Mouse (Mus musculus): ENCODE data around the gene Kcnk3.

Kcnk3 gene

DNA sequence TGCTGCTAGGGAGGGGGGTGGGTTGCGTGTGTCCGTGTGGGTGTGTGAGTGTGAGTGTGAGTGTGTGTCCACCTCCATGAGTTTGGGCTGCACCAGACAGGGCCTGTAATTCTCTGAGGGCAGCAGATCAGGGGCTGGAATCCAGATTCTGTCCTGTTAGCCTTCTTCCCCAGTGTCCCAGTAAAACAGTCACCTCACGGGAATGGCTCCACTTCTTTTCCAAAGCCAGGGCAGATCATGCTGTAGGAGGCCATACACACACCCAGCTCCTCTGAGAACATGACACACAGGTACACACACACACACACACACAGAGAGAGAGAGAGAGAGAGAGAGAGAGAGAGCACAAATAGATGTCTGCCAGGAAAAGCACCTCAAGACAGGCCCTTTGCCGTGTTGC lies 1.1 kb downstream of the Kcnk3 start:
- no peak for DNase-seq

DNA sequence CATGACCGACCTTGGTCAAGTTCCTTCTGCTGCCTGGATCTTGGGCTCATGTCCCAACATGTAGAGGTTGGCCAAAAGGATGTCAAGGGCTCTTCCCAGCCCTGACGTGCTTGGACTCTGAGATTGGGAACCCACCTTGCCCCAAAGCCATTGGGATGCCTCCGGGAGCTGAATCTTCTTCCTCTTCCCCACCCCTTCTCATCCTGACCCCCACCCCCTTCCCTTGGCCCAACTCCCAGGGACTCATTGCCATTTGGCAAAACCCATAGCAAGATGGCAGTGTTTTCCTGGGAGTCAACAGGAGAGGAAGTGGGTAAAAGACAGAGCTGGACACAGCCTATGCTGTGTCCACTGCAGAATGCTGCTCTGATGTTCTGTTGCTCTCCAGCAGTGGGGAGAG lies 1.6 kb downstream of the Kcnk3 start:
- DNase-seq = no peak

DNA sequence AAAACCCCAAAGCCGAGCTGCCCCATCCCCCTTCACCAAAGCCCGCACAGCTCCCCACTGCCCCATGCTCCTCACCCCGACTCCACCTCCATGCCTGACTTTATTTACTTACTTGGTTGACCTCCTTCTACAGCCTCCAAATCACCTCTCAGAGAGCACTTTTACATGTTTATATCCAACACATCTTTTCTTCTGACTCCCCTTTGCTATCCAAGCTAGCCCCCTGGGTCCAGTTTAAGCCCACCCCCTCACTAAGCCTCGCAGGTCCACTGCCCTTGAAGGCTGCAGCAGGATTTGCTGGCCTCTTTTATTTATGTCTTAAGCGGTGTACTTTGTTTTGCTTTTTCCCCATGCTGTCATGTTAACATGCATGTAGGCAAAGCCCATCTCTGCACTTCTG lies 2.3 kb downstream of the Kcnk3 start:
- no peak for DNase-seq

DNA sequence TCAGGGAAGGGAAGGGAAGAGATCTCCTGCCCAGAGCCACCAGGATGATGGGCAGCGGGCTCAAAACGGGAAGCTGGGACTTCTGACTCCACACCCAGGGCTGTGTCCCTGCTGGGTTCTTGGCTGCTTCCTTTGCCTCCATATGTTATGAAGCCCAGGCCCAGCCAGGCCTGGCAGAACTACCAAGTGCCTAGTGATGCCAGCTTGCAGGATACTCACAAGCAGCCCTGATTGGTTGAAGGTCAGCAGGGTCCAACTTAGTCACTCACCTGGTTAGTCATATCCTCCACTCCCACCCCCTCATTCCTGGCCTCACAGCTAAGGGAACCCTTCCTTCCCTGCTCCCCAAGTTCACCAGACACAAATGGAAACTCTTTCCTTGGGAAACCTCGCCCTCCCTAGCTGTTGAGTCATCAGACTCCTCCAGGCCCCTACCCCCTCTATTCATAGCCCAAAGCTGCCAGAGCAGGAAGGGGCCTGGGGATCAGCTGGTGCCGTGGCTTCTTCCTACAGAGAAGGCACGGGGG lies 3.3 kb downstream of the Kcnk3 start:
- DNase-seq = no peak

DNA sequence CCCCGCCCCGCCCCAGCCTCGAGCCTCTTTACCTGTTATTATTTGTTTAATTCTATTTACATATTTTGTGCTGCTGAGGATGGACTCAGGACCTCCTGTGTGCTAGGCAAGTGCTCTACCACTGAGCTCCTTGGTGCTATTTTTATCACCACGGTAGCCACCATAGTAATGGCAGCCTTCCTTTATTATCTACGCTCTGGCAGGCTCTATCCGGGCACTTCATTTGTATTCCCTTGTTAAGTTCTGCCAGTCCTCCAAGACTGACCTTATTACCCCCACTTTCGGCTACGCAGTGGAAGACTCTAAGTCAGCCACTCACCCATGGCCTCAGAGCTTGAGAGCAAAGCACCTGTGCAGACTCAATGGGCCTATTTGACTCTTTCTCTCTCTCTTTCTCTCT lies 3.8 kb downstream of the Kcnk3 start:
- no peak for DNase-seq

DNA sequence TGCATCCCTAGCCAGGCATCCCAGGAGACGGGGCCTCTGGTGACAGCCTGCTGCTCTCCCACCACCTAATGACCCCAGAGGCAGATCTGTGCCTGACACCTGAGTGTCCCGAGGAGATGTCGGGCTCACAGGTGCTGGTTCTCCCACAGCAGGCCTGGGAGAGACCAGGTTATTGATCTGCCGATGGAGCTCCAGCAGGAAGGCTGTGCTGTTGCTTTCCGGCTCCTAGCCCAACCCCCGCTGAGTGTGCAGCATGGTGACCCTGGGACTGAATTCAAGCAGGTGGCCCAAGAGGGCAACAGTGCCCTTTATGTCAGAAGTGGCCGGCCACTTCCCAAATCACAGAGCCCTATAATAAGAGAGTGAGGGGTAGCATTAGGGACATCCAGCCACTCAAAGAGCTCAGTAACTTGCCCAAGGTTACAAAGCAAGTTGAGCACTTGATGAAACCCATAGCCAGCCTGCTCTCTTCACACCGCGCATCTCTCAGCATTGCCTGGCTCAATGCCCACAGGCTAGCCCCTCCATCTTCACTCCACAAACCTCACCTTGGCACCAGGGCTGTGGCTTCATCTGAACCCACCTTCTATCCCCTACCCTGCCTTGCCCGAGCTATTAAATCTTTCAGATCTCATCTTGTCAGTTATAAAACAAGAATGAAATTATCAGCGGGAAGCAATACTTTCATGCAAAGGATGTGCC lies 4.5 kb downstream of the Kcnk3 start:
- DNase-seq = no peak

DNA sequence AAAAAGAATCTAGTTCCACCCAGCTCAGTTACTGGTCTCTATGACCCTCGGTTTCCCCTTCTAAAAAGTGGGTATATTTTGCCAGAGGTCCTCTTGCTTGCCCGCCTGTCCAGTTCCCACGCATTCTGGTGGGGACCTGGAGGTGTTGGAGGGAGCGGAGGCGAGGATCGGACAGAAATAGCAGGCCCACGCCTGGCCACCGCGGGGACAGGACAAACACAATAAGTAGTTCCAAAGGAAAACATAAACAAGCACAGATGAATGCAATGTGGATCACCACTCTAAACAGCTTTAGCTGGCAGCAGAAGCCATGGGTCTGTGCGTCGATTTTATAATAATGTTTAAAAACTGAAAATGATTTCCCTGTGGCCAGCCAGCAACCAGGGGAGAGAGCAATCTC lies 5.4 kb downstream of the Kcnk3 start:
- DNase-seq = no peak

DNA sequence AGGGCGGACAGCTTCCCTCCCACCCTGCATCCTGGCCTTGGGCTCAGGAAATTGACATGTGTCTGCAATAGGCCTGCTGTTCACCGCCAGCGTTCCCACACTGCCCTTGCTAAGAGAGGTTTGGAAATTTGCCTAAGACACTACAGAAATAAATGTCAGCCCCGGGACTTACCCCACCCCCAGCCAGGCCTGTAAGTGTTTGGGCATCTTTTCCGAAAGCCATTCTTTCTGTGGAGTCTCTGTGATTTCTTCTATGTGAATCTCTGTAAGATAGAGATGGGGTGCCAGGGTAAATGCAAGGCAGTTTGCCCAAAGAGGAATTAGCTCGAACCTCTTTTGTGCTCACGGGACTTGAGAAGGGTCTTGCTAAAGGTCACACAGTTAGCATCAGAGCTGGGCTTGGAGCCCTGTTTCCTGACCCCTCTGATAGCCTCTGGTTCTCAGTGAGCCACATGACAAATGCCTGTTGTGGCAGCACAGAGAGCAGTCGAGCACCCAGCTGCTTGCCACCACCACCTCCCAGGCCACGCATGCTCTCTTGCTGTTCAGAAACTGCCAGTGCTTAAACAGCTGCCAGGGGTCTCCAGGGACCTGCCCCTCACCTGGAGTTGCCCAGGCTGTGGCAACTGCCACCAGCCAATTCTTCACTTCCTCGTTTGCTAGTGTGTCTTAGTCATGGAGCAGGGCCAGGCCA lies 6.0 kb downstream of the Kcnk3 start:
- DNase-seq = no peak

DNA sequence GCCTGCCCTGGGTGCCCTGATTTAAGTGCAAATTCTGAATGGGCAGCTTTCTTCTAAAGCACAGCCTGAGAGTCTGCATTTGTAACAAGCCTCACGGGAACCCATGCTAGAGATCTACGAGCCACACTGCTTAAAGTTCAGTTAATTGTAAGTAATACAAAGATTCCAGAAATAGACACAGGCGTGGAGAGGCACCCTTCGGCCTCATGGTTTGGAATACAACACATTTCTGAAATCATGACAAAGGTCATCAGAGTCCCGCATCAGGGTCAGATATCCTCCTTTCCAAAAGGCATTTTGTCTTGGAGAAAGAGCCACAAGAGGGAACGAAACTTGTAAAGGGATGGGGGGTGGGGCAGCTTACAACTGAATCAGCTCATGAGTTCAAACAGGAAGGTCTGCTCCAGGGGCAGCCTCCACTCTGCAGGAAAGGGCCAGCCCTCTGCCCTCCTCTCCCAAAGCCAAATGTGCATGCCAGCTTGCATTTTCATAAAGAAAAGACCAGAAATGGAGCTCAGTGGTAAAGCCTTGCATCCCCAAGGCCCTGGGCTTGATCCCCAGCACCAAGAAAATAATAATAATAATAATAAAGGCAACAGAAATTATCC lies 7.1 kb downstream of the Kcnk3 start:
- DNase-seq = no peak

DNA sequence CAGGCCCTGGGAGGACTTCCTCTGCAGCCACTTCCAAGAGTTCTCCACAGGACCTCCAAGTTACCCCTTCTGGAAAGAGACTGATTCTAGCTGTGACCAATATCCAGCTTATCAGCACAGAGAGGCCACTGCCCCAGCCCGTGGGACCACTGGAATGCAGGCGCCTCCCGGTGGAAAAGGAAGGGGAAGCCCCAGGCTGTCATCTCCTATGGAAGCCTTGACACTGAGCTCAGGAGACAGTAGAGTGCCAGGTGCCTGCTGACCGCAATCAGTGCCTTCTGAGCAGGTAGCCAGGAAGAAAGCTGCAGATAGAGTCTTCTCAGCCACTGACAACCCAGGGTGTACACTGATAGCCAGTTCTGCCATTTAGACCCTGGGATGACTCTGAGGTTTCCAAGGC lies 13.4 kb downstream of the Kcnk3 start:
- DNase-seq = no peak

DNA sequence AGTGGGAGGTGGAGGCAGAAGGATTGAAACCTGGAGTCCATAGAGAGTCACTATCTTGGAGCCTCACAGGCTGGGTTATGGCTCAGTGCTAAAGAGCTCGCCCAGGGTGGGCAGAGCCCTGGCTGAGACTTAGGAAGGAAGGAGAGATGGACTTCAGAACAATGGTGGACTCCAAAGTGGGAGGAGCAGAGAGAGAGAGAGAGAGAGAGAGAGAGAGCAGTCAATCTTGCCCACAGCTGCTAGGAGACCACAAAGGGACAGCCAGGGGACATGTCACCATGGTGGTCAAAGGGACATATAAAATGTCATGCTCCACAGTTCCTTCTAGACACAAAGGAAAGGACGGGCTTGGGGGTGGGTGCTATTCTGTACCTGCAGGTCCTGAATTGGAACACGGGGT lies 15.3 kb downstream of the Kcnk3 start:
- DNase-seq = no peak

DNA sequence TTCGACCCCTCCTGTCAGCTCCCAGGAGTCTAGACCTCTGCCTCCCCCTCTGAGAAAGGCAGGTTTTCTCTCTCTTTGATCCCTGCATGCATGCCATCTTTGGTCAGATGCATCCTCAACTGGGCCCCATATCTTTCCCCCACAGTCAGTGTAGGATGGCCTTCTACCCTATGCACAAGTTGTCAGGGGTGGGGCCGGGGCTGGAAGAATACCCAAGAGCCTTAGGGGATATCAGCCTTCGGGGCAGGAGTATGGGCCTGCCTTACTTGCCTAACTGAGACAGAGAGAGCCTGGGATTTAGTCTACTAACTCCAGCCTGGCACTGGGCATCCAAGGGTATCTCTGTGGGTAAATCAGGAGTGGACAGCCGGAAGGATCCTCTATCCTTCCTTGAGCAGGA lies 16.0 kb downstream of the Kcnk3 start:
- no peak for DNase-seq

DNA sequence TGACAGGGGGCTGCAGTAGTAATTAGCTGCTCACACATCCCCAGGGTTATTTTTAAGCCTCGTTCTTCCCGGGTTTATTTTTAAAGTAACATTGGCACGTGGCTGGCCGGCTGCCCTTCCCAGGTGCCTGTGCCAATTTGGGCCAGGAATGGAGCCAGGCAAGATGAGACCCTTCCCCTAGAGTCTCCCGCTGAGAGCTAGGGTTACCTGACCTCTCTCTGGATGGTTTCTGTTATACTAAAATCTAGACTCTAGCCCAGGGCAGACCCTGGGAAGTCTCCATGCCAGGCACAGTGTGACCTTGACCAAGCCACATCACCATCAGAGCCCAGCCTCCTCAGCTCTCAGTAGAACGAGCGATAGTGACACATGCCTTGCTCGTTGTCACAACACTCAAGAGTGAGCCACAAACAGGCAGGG lies 16.8 kb downstream of the Kcnk3 start:
- DNase-seq = no peak

DNA sequence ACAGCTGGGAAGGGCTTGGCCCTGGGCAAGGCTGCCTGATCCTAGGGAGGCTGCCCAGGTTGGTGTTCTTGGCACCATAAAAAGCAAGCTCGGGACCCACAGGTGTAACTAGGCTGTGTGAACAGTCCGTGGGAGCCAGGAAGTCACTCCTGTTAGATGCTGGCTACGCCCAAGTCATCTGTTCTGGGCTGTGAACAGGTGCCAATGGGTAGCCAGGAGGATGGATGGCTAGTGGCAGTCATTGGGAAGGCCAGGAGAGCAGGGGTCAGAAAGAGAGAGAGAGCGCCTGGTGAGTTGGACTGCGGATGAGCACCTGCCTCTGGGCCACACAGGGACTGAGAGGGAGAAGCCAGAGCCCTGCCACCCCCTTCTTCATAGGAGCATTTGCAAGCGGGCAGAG lies 17.7 kb downstream of the Kcnk3 start:
- DNase-seq = no peak

DNA sequence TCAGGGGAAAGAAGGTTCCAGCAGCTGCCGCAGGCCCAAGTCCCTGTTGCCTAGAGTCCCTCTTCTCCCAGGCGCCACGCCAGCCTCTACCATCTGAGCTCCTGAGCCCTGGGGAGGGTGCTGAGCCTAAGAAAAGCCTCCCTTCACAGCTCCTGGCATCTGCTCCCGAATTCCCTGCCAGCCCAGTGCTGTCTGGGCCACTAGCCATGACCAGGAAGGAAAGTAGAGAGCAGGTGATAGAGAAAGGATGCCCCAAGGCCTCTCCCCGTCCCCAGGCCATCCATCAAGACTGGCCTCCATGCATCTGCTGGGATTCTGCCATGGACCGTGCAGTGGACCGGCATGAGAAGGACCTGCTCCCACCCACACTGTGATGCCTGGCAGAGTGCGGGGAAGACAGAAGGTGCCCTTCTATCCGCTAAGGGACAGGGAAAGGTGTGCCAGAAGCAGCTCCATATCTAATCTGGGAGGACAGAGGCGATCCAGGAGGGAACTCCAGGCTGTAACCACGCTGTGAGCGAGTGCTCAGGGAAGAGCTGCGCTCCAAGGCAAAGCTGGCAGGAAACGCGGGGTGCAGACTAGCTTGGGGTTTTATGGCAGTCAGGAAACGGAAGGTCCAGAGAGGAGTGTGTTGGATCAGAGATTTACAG lies 18.6 kb downstream of the Kcnk3 start:
- DNase-seq = no peak

DNA sequence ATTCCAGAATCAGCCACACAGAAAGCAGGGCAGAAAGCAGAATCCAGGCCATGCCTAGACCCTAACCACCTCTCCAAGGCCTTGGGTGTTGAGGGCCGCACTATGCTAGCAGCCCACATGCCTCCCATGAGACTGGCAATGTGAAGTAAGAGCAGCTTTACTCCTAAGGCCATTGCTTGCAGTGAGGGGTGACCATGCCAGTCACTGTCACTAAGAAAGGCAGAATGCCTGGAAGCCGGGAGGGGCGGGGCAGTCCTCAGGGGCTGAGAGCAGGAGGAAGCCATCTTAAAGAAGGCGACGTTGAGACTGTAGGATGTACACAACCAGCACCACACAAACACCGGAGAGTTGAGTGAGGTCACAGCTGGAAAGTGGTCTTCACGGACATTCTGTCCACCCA lies 21.1 kb downstream of the Kcnk3 start:
- DNase-seq = no peak

DNA sequence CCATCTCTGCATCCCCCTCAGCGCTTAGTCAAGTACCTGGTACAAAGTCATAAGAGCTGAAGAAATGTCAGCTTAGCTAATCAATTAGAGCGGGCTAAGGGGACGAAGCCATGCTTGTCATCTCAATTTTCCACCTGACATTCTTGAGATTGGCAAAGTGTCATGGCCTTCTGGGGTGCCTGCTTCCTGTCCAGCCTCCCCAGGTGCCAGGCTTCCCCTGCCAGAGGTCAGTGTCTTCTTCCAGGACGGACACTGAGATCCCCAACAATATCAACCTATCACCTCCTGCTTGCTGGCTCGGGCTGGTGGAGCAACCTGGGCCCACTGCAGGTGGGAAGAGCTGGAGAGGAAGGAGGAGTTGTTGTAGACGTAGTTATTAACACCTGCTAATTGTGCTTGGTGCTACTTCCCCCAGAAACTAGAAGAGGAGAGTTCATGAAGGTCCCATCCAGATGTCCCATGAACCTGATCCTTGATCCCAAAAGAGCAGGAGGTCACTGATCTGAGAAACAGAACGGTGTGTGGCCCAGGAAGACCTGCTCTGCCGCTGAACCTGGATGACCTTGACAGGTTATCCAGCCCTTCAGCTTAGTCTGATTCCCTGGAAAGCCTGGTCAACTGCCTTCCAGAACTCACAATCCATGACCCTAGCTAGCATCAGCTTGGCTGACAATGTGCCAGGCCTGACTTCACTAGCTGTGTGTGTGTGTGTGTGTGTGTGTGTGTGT lies 22.1 kb downstream of the Kcnk3 start:
- DNase-seq = no peak

DNA sequence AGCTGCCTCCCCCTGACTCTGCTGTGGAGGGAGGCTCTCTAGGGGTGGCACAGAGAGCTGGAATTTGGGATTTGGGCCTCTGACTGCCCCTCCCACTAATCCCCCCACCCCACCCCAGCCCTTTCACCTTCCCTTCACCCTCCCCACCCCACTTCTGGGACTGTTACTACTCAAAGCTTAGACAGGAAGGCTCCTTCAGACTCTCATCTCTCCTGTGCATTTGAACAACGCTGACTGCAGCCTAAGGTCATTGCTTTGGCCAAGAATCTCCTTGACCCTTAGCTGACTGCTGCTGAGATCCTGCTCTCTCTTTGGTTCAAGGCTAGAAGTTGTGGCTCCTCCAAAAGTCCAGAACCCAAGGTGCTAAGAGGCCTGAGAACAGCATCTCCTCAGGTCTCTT lies 23.1 kb downstream of the Kcnk3 start:
- DNase-seq = no peak

DNA sequence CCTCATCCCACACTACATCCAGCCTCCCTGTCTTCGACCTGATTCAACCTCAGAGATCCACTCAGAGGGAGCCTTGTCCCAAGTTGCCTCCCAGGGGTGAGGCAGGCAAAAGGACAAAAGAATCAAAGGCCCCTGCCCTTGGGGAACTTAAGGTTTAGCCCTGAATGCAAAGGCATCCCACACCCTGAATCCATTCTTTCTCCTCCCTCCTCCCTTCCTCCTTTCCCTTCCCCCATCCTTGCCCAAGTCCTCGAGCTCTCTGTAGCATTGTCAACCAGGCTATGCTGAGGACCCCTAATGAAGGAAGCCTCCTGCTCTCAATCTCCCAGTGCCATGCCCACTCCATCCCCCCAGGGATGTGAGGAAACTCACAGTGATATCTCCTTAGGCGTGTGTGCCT lies 23.7 kb downstream of the Kcnk3 start:
- DNase-seq = no peak

DNA sequence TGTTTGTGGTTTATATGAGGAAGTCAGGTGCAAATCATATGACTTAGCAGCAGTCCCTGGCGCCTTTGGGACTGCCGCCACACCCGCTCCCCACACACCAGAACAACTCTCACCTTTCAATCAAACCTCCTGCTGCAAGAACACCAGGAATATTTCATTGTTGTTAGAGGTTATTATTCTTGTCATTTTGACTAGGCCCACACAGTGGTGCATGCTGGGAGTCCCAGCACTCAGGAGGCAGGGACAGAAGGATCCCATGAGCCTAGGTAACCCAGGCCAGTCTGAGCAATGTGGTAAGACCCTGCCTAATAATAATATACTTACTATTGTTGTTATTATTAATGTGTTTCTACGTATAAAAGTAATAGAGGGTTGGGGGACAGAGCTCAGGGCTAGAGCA lies 24.6 kb downstream of the Kcnk3 start:
- DNase-seq = no peak

DNA sequence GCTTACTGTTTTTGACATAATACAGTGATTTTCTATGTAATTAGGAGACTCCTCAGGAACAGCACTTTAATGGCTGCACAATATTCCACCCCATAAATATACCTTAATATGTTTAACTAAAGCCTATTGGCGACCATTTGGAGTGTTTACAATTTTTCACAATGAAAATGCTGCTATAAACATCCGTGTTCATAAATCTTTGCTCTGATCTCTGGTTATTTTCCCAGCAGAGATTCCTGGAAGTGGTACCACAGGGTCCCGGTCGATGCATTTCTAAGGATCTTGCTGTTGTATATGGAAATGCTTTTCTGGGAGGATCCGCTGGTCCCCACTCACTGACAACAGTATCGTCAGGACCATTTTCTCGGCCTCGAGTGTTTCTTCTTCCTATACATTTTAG lies 25.3 kb downstream of the Kcnk3 start:
- no peak for DNase-seq

DNA sequence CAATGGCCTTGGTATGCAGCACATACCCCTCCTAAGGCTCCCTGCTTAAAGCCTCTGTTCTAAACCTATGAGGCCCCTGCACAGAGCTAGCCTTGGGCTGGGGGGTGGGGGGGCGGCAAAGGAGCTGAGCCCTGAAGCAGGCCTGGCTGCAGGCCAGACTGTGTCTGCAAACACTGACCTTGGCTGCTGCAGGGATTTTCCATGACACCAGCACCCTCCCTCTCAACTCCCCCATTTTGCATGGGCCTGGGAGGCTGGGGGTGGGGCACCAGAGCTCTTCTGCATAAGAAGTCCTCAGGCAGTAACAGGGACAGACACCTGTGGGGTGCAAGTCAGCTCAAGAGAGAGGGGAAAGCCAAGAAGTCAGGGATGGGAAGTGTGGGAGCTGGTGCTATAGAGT lies 26.3 kb downstream of the Kcnk3 start:
- no peak for DNase-seq

DNA sequence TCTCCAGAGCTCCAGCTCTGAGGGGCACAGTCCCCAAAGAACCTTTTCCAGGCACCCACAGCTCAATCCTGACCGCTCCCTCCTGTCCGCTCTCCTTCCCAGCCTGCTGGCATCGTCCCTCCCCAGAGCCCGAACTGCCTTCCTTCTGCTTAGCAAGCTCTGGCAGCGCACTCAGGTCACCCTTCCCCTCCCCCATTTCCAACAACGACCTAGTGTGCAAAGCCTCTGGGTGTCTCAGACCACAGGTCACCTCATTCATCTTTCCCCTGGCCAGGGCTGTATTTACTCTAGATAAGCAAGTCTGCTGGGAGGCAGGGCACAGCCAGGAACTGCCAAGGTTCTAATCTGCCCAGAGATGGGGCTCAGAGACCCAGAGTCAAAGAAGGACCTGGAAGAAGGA lies 27.4 kb downstream of the Kcnk3 start:
- no peak for DNase-seq
